Mouse (Mus musculus) G1E (cell line): ENCODE data around the gene Tbpl1.

ENCODE experiments used
- CTCF ChIP-seq: IDR thresholded peaks from 2 replicates; pipeline ENCODE4 v1.5.1; 2012; ENCODE audit warnings: low read depth, low read length, inconsistent platforms, mixed read lengths
- GATA1 ChIP-seq: IDR thresholded peaks from 2 replicates; pipeline ENCODE4 v1.6.1; 2012; ENCODE audit warnings: borderline replicate concordance, low read length, inconsistent platforms, mixed read lengths
- POLR2AphosphoS5 ChIP-seq: IDR thresholded peaks from 2 replicates; pipeline ENCODE4 v1.6.1; 2012; ENCODE audit warnings: low read depth, low read length, inconsistent platforms; ENCODE audit not compliant: insufficient replicate concordance
- TAL1 ChIP-seq: conservative IDR thresholded peaks from 2 replicates; pipeline ENCODE4 v1.6.1; 2012; ENCODE audit warnings: low read depth, low read length, inconsistent platforms, mixed read lengths

DNA sequence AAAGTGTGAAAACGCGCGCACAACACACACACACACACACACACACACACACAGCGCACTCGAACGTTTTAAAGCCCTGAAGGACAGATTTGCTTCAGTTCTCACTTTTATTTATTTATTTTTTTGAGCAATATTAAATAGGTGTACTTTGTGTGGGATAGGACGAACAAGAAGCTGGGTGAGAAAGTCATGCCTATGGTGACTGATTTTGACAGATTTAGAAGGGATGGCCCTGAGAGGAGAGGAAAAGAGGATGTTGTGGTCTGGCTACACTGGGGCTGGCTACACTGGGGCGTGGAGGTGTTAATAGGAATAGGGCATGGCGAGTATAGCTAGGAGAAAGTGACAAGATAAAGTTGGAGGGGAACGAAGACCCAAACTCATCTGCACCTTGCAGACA lies 443 bp upstream of the Tbpl1 start:
- no peak for TF ChIP-seq CTCF
- no peak for TF ChIP-seq TAL1
- TF ChIP-seq GATA1, result no peak
- no peak for TF ChIP-seq POLR2AphosphoS5
